17 mouse cellular contexts compared by ENCODE assay signal in the genomic region with DNA sequence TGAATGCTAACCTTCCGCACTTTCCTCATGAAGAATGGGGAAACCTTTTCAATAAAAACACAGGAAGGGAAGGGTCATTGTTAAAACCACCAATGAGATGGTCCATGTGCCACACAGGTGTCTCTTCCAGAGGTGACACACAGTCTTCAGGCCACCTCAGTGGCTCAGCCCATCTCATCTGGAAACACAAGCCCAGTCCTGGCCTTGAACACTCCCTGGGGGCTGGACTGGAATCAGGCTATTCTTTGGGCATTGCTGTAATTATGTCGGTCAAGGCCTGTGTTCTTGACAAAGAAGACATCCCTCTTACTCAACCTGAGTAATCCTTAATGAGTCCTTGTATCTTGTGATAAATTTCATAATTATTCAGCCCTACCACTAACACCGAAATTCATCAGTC.
"Had no signal": no experiment of that assay in that cellular context is flagged by ENCODE, and none has a peak within 500 bp of the region (broad histone marks: within the 10 kb centered on the region; RNA-seq: fewer than 3 reads in every experiment).

No protein-coding gene starts in this region.

- H3K4me2 ChIP-seq: lung, embryonic 14.5 days; midbrain, embryonic 12.5 days had no signal

- H3K27me3 ChIP-seq: midbrain, embryonic 12.5 days had no signal

- ATAC-seq: midbrain, embryonic 16.5 days had no signal

- H3K9me3 ChIP-seq: midbrain, embryonic 10.5 days; midbrain, embryonic 12.5 days had no signal

- H3K36me3 ChIP-seq: midbrain, embryonic 10.5 days; midbrain, embryonic 12.5 days had no signal

- H3K4me1 ChIP-seq: midbrain, embryonic 10.5 days; midbrain, embryonic 12.5 days had no signal

- H3K4me3 ChIP-seq: midbrain, embryonic 10.5 days; midbrain, embryonic 12.5 days; myocyte had no signal

- DNase-seq: lung, adult 18-20 months; lung, embryonic 14.5 days; lung, postnatal 10 days; lung, postnatal 4 days; midbrain, embryonic 14.5 days; retina, postnatal 1 day; right cerebral cortex, adult 18-20 months; right cerebral cortex, postnatal 25 days; right cerebral cortex, postnatal 4 days; spleen, adult 18-20 months; thymus, adult 18-20 months; thymus, postnatal 14 days; thymus, postnatal 36 days had no signal

- H3K9ac ChIP-seq: lung, embryonic 14.5 days; midbrain, embryonic 12.5 days had no signal

- H3K27ac ChIP-seq: midbrain, embryonic 10.5 days; midbrain, embryonic 12.5 days had no signal
